Mouse (Mus musculus) MEL (cell line): ENCODE measurements at regions not wholly inside any gene's neighbourhood (a gene's known extent, or its start where the extent isn't known, plus 50 kb on each side); places are given as distances from the start of the nearest gene placed in this dataset.

Experiments
- DNase-seq: peaks from one replicate; pipeline ENCODE4 v3.0.0; 2011; ENCODE audit warnings: low read depth, low spot score
- H3K27ac ChIP-seq: 2 replicates; pipeline ENCODE4 v1.5.1; 2012; ENCODE audit warnings: low read depth, mild to moderate bottlenecking, control low read depth, low read length, moderate library complexity; ENCODE audit not compliant: control insufficient read depth
- H3K27me3 ChIP-seq, 2 experiments: fragments of 150-350 bp in 1 of 2; sonication (generic) in 1 of 2; 2 replicates each; pipeline ENCODE4 v1.6.1; 2012; ENCODE audit warnings: low read length in 2 of 2, mild to moderate bottlenecking in 2 of 2, improper control_type of control experiment in 1 of 2, moderate library complexity in 1 of 2; ENCODE audit not compliant: insufficient read depth in 2 of 2, control insufficient read depth in 1 of 2
- H3K36me3 ChIP-seq, 2 experiments: 2 replicates each; pipeline ENCODE4 v1.6.1; 2012 to 2014; ENCODE audit warnings: low read length in 2 of 2, improper control_type of control experiment in 1 of 2, inconsistent platforms in 1 of 2, mild to moderate bottlenecking in 1 of 2; ENCODE audit not compliant: insufficient read depth in 2 of 2, control insufficient read depth in 1 of 2
- H3K4me1 ChIP-seq, 2 experiments: fragments of 150-350 bp in 1 of 2; sonication (generic) in 1 of 2; 2 replicates each; pipeline ENCODE4 v1.6.1; 2012; ENCODE audit warnings: low read length in 2 of 2, improper control_type of control experiment in 1 of 2, mild to moderate bottlenecking in 1 of 2; ENCODE audit not compliant: insufficient read depth in 2 of 2, control insufficient read depth in 1 of 2
- H3K4me3 ChIP-seq, 2 experiments: fragments of 150-350 bp in 1 of 2; sonication (generic) in 1 of 2; 2 replicates each; pipeline ENCODE4 v1.5.1; 2012; ENCODE audit warnings: low read depth in 2 of 2, low read length in 2 of 2, mild to moderate bottlenecking in 2 of 2, moderate library complexity in 2 of 2, control low read depth in 1 of 2, improper control_type of control experiment in 1 of 2; ENCODE audit not compliant: control insufficient read depth in 1 of 2, insufficient read depth in 1 of 2
- H3K79me2 ChIP-seq: 2 replicates; pipeline ENCODE4 v1.6.1; 2012; ENCODE audit warnings: mild to moderate bottlenecking, low read length, moderate library complexity; ENCODE audit not compliant: control insufficient read depth, poor library complexity, insufficient read depth
- H3K9ac ChIP-seq: 2 replicates; pipeline ENCODE4 v1.6.1; 2012; ENCODE audit warnings: low read depth, mild to moderate bottlenecking, control low read depth, low read length, moderate library complexity; ENCODE audit not compliant: control insufficient read depth, poor library complexity, severe bottlenecking
- H3K9me3 ChIP-seq: fragments of 150-350 bp; sonication (generic); replicated peaks from 2 replicates; pipeline ENCODE4 v1.6.1; 2012; ENCODE audit warnings: mild to moderate bottlenecking, low read length, improper control_type of control experiment, moderate library complexity; ENCODE audit not compliant: insufficient read depth
- EP300 ChIP-seq, 2 experiments: IDR thresholded peaks; 2 replicates each; pipeline ENCODE4 v1.6.1; 2011; ENCODE audit warnings: improper control_type of control experiment in 2 of 2, low read length in 2 of 2, low read depth in 1 of 2, mild to moderate bottlenecking in 1 of 2
- ETS1 ChIP-seq: IDR thresholded peaks from 2 replicates; pipeline ENCODE4 v1.6.1; 2012; ENCODE audit warnings: low read depth, mild to moderate bottlenecking, inconsistent platforms, low read length, improper control_type of control experiment, moderate library complexity
- HCFC1 ChIP-seq: IDR thresholded peaks from 2 replicates; pipeline ENCODE4 v1.6.1; 2012; ENCODE audit warnings: low read depth, mild to moderate bottlenecking, inconsistent platforms, low read length, improper control_type of control experiment, moderate library complexity
- JUND ChIP-seq: IDR thresholded peaks from 2 replicates; pipeline ENCODE4 v1.6.1; 2011; ENCODE audit warnings: low read depth, mild to moderate bottlenecking, improper control_type of control experiment, low read length
- KAT2A ChIP-seq: conservative IDR thresholded peaks from 2 replicates; pipeline ENCODE4 v1.6.1; 2012; ENCODE audit warnings: low read depth, low read length, improper control_type of control experiment, inconsistent platforms
- MAFK ChIP-seq: IDR thresholded peaks from 2 replicates; pipeline ENCODE4 v1.6.1; 2011; ENCODE audit warnings: low read depth, mild to moderate bottlenecking, low read length, improper control_type of control experiment, borderline replicate concordance
- MAX ChIP-seq: IDR thresholded peaks from 2 replicates; pipeline ENCODE4 v1.6.1; 2011; ENCODE audit warnings: low read length, improper control_type of control experiment
- MAZ ChIP-seq: IDR thresholded peaks from 2 replicates; pipeline ENCODE4 v1.6.1; 2012; ENCODE audit warnings: low read depth, mild to moderate bottlenecking, inconsistent platforms, low read length, improper control_type of control experiment
- MEF2A ChIP-seq: IDR thresholded peaks from 2 replicates; pipeline ENCODE4 v1.6.1; 2014; ENCODE audit warnings: low read depth, mild to moderate bottlenecking, inconsistent platforms, low read length, improper control_type of control experiment; ENCODE audit not compliant: poor library complexity, insufficient replicate concordance, severe bottlenecking; ENCODE audit errors: extremely low read depth
- NELFE ChIP-seq: IDR thresholded peaks from 2 replicates; pipeline ENCODE4 v1.6.1; 2011; ENCODE audit warnings: low read depth, low read length, improper control_type of control experiment
- NRF1 ChIP-seq: IDR thresholded peaks from 2 replicates; pipeline ENCODE4 v1.6.1; 2014; ENCODE audit warnings: low read depth, mild to moderate bottlenecking, inconsistent platforms, low read length, improper control_type of control experiment, moderate library complexity; ENCODE audit not compliant: poor library complexity, insufficient read depth, severe bottlenecking
- POLR2A ChIP-seq, 2 experiments: IDR thresholded peaks; 2 replicates each; pipeline ENCODE4 v1.6.1; 2011 to 2012; ENCODE audit warnings: low read length in 2 of 2, mild to moderate bottlenecking in 2 of 2, control low read depth in 1 of 2, improper control_type of control experiment in 1 of 2, low read depth in 1 of 2, moderate library complexity in 1 of 2; ENCODE audit not compliant: control insufficient read depth in 1 of 2, insufficient read depth in 1 of 2, poor library complexity in 1 of 2
- POLR2AphosphoS5 ChIP-seq: IDR thresholded peaks from 2 replicates; pipeline ENCODE4 v1.6.1; 2012; ENCODE audit warnings: low read depth, borderline replicate concordance, mild to moderate bottlenecking, inconsistent platforms, low read length, moderate library complexity, mixed read lengths
- SIN3A ChIP-seq: IDR thresholded peaks from 2 replicates; pipeline ENCODE4 v1.6.1; 2012; ENCODE audit warnings: low read length, improper control_type of control experiment, inconsistent platforms
- SMC3 ChIP-seq: IDR thresholded peaks from 2 replicates; pipeline ENCODE4 v1.6.1; 2011; ENCODE audit warnings: low read depth, low read length, improper control_type of control experiment
- TAL1 ChIP-seq: IDR thresholded peaks from 2 replicates; pipeline ENCODE4 v1.6.1; 2012; ENCODE audit warnings: mild to moderate bottlenecking, inconsistent platforms, low read length, moderate library complexity, mixed read lengths
- TBP ChIP-seq: IDR thresholded peaks from 2 replicates; pipeline ENCODE4 v1.8.0; 2011; ENCODE audit warnings: low read depth, low read length, improper control_type of control experiment
- TCF12 ChIP-seq: IDR thresholded peaks from 2 replicates; pipeline ENCODE4 v1.6.1; 2014; ENCODE audit warnings: low read depth, mild to moderate bottlenecking, inconsistent platforms, low read length, improper control_type of control experiment, moderate library complexity
- UBTF ChIP-seq: IDR thresholded peaks from 2 replicates; pipeline ENCODE4 v1.6.1; 2012; ENCODE audit warnings: low read depth, mild to moderate bottlenecking, inconsistent platforms, low read length, improper control_type of control experiment, moderate library complexity, borderline replicate concordance; ENCODE audit not compliant: insufficient read depth
- USF2 ChIP-seq, 2 experiments: IDR thresholded peaks; 2 replicates each; pipeline ENCODE4 v1.6.1; 2011 to 2012; ENCODE audit warnings: improper control_type of control experiment in 2 of 2, low read length in 2 of 2, borderline replicate concordance in 1 of 2, inconsistent platforms in 1 of 2, low read depth in 1 of 2, mild to moderate bottlenecking in 1 of 2; ENCODE audit not compliant: insufficient read depth in 1 of 2
- ZC3H11A ChIP-seq: IDR thresholded peaks from 2 replicates; pipeline ENCODE4 v1.6.1; 2012; ENCODE audit warnings: low read depth, mild to moderate bottlenecking, inconsistent platforms, low read length, improper control_type of control experiment
- ZMIZ1 ChIP-seq: IDR thresholded peaks from 2 replicates; pipeline ENCODE4 v1.6.1; 2012; ENCODE audit warnings: low read depth, mild to moderate bottlenecking, inconsistent platforms, low read length, improper control_type of control experiment, moderate library complexity
- ZNF384 ChIP-seq: IDR thresholded peaks from 2 replicates; pipeline ENCODE4 v1.6.1; 2012; ENCODE audit warnings: low read depth, mild to moderate bottlenecking, inconsistent platforms, low read length, improper control_type of control experiment

- no peaks in the 10 kb centered on the region for H3K79me2 ChIP-seq
- no peak overlapping the region for H3K9ac ChIP-seq
- no peaks in the 10 kb centered on the region for H3K36me3 ChIP-seq
- no peaks in the 10 kb centered on the region for H3K9me3 ChIP-seq
- no peak overlapping the region for H3K4me3 ChIP-seq
- H3K27me3 ChIP-seq = peaks cover 0 to 5% of the 10 kb centered on the region in 2 experiments; a peak in 3 of 4 replicates
- TF ChIP-seq ZC3H11A (no peak), ZNF384 (no peak), POLR2AphosphoS5 (no peak), JUND (no peak), USF2 (IDR thresholded peaks at IDR 0.05; ENCODE audit: borderline replicate concordance in 1 of 2, insufficient read depth in 1 of 2, low read depth in 1 of 2, low read length in 2 of 2) (no peak), MAX (no peak), HCFC1 (no peak), SMC3 (no peak), UBTF (no peak), TBP (no peak), NRF1 (no peak), NELFE (no peak), ETS1 (no peak), EP300 (IDR thresholded peaks at IDR 0.05; ENCODE audit: low read depth in 1 of 2, low read length in 2 of 2) (no peak), SIN3A (no peak), POLR2A (IDR thresholded peaks at IDR 0.05; ENCODE audit: control insufficient read depth in 1 of 2, insufficient read depth in 1 of 2, low read depth in 1 of 2, low read length in 2 of 2, poor library complexity in 1 of 2) (no peak), MEF2A (no peak), KAT2A (no peak), TAL1 (no peak), MAFK (no peak)
- TF ChIP-seq, all 39 proteins: peak for 0
- Histone ChIP-seq H3K4me1 (no peaks in the 10 kb centered on the region), H3K27ac (no peak overlapping the region)
- no peak for DNase-seq
Observed at GRCm38 (mm10) chr10:19529655-19530054, 62.1 kb upstream of the Ifngr1 start.

GRCm38 (mm10) chr10:19530056-19530455, 61.7 kb upstream of the Ifngr1 start:
- peaks cover 0 to 5% of the 10 kb centered on the region in 2 experiments; a peak in 3 of 4 replicates for H3K27me3 ChIP-seq

More at GRCm38 (mm10) chr10:19530056-19530455, 61.7 kb upstream of the Ifngr1 start:
- H3K4me3 ChIP-seq = no peak overlapping the region
- no peak overlapping the region for H3K9ac ChIP-seq
- no peaks in the 10 kb centered on the region for H3K4me1 ChIP-seq
- H3K79me2 ChIP-seq = no peaks in the 10 kb centered on the region
- DNase-seq = no peak
- no peak overlapping the region for H3K27ac ChIP-seq
- TF ChIP-seq POLR2A (IDR thresholded peaks at IDR 0.05; ENCODE audit: control insufficient read depth in 1 of 2, insufficient read depth in 1 of 2, low read depth in 1 of 2, low read length in 2 of 2, poor library complexity in 1 of 2) = no peak
- TF ChIP-seq MAZ = no peak
- TF ChIP-seq TCF12 = no peak
- no peak for TF ChIP-seq ETS1
- no peak for TF ChIP-seq SMC3
- no peak for TF ChIP-seq ZMIZ1
- TF ChIP-seq, all 39 proteins: peak for 0
- H3K9me3 ChIP-seq = no peaks in the 10 kb centered on the region
- H3K36me3 ChIP-seq = no peaks in the 10 kb centered on the region
